Mouse (Mus musculus) heart, embryonic 11.5 days (tissue): Measurements from ENCODE around the gene Atad5. TPM values are rescaled to one million over a fixed set of nuclear protein-coding genes. Genes with fewer than 3 reads are reported as not detected.

Experiments used
- ATAC-seq: fragments of 200-750 bp; cut with Nextera tagmentation; replicated peaks from 2 replicates; pipeline ENCODE4 v1.8.0; 2017; ENCODE audit warnings: moderate library complexity; ENCODE audit not compliant: insufficient number of reproducible peaks, low FRiP score, low TSS enrichment
- H3K27ac ChIP-seq: fragments of 300-500 bp; sonication (generic); 2 replicates; pipeline ENCODE4 v1.5.1; 2014; ENCODE audit warnings: mild to moderate bottlenecking, low read depth, low read length
- H3K27me3 ChIP-seq: fragments of 300-500 bp; sonication (generic); 2 replicates; pipeline ENCODE4 v1.6.1; 2014; ENCODE audit warnings: mild to moderate bottlenecking, low read length, mixed read lengths; ENCODE audit not compliant: control insufficient read depth, insufficient read depth
- H3K36me3 ChIP-seq: fragments of 300-500 bp; sonication (generic); 2 replicates; pipeline ENCODE4 v1.6.1; 2014; ENCODE audit warnings: mild to moderate bottlenecking, low read length, moderate library complexity, mixed read lengths; ENCODE audit not compliant: control insufficient read depth, insufficient read depth
- H3K4me1 ChIP-seq: fragments of 300-500 bp; sonication (generic); 2 replicates; pipeline ENCODE4 v1.6.1; 2014; ENCODE audit warnings: low read length; ENCODE audit not compliant: control insufficient read depth, insufficient read depth
- H3K4me2 ChIP-seq: fragments of 300-500 bp; sonication (generic); 2 replicates; pipeline ENCODE4 v1.6.1; 2014; ENCODE audit warnings: mild to moderate bottlenecking, moderate library complexity
- H3K4me3 ChIP-seq: fragments of 300-500 bp; sonication (generic); 2 replicates; pipeline ENCODE4 v1.5.1; 2014; ENCODE audit warnings: low read depth, low read length
- H3K9ac ChIP-seq: fragments of 300-500 bp; sonication (generic); 2 replicates; pipeline ENCODE4 v1.6.1; 2014; ENCODE audit warnings: mild to moderate bottlenecking, low read depth, low read length, moderate library complexity
- H3K9me3 ChIP-seq: fragments of 300-500 bp; sonication (generic); replicated peaks from 2 replicates; pipeline ENCODE4 v1.6.1; 2016; ENCODE audit warnings: low read length; ENCODE audit not compliant: control insufficient read depth
- WGBS: fragments of 180-500 bp; shearing (Covaris S2); extraction: QIAGEN DNeasy Blood & Tissue Kit; methylation state at CpG from one replicate; pipeline ENCODE4 v1.1.7; 2014; ENCODE audit not compliant: insufficient replicate concordance; 5-methylcytosine and 5-hydroxymethylcytosine counted together
- polyA plus RNA-seq: library from polyadenylated mRNA; unstranded; fragments of >200 nt; fragmentation: Nextera tagmentation; extraction: Ambion mirVana; gene quantifications from 2 replicates; pipeline ENCODE4 v1.2.1, GENCODE M21; 2014

The Atad5 gene
- polyA plus RNA-seq, 1 experiment from 2014 or later, result 8.9 TPM

GRCm38 (mm10) chr11:80086844-80087243 is 2.4 kb upstream of the Atad5 start:
- Histone ChIP-seq H3K4me2 (no peak overlapping the region), H3K4me3 (no peak overlapping the region), H3K27me3 (no peaks in the 10 kb centered on the region), H3K36me3 (no peaks in the 10 kb centered on the region), H3K27ac (no peak overlapping the region), H3K9ac (no peak overlapping the region), H3K4me1 (no peaks in the 10 kb centered on the region; the same call in 1 of the 2 replicates), H3K9me3 (0 out of 2 replicates have a peak, but pooled peaks cover 3% of the 10 kb centered on the region)
- ATAC-seq, result no peak
- 9% methylated on average over 5 of the region's 5 CpGs for WGBS

- Histone ChIP-seq H3K9me3 (no peaks in the 10 kb centered on the region), H3K4me3 (peak overlapping the region; percentile 100), H3K27me3 (no peaks in the 10 kb centered on the region), H3K4me1 (no peaks in the 10 kb centered on the region; the same call in 1 of the 2 replicates), H3K36me3 (no peaks in the 10 kb centered on the region), H3K4me2 (peak overlapping the region; percentile 66), H3K9ac (peak overlapping the region; percentile 97), H3K27ac (peak overlapping the region; percentile 75; the same call in 1 of the 2 replicates)
- no peak for ATAC-seq
- WGBS, result 0% methylated on average over 14 of the region's 14 CpGs
Measured at GRCm38 (mm10) chr11:80089817-80090214, 616 bp downstream of the Atad5 start.

- no peak for ATAC-seq
- 58% methylated on average over 3 of the region's 3 CpGs for WGBS
- Histone ChIP-seq H3K4me2 (peak overlapping the region; percentile 66), H3K27ac (no peak overlapping the region), H3K4me1 (no peaks in the 10 kb centered on the region; the same call in 1 of the 2 replicates), H3K36me3 (no peaks in the 10 kb centered on the region), H3K27me3 (no peaks in the 10 kb centered on the region), H3K9ac (no peak overlapping the region), H3K9me3 (no peaks in the 10 kb centered on the region), H3K4me3 (peak overlapping the region; percentile 100)
Measured at GRCm38 (mm10) chr11:80090555-80091164, 1.5 kb downstream of the Atad5 start.

- no peaks in the 10 kb centered on the region for H3K9me3 ChIP-seq
- no peaks in the 10 kb centered on the region for H3K27me3 ChIP-seq
- 86% methylated on average over 3 of the region's 3 CpGs for WGBS
- H3K4me1 ChIP-seq, result no peaks in the 10 kb centered on the region
- H3K9ac ChIP-seq, result no peak overlapping the region
- ATAC-seq, result no peak
- H3K36me3 ChIP-seq, result peaks cover 8% of the 10 kb centered on the region; the same call in 1 of the 2 replicates
- no peak overlapping the region for H3K4me3 ChIP-seq
- no peak overlapping the region for H3K4me2 ChIP-seq
- H3K27ac ChIP-seq, result no peak overlapping the region
Measured at GRCm38 (mm10) chr11:80098444-80099056, 9.3 kb downstream of the Atad5 start.

- H3K9me3 ChIP-seq, result no peaks in the 10 kb centered on the region
- 72% methylated on average over 6 of the region's 6 CpGs for WGBS
- H3K4me3 ChIP-seq, result no peak overlapping the region
- no peaks in the 10 kb centered on the region for H3K27me3 ChIP-seq
- H3K9ac ChIP-seq, result no peak overlapping the region
- no peak overlapping the region for H3K4me2 ChIP-seq
- no peak overlapping the region for H3K27ac ChIP-seq
- ATAC-seq, result no peak
- peaks cover 6% of the 10 kb centered on the region; the same call in 1 of the 2 replicates for H3K36me3 ChIP-seq
- H3K4me1 ChIP-seq, result no peaks in the 10 kb centered on the region
Measured at GRCm38 (mm10) chr11:80101298-80101697, 12.1 kb downstream of the Atad5 start.

- 84% methylated on average over 1 of the region's 1 CpGs for WGBS
- Histone ChIP-seq H3K4me2 (no peak overlapping the region), H3K27me3 (no peaks in the 10 kb centered on the region), H3K27ac (no peak overlapping the region), H3K4me1 (no peaks in the 10 kb centered on the region), H3K36me3 (peaks cover 6% of the 10 kb centered on the region; the same call in 1 of the 2 replicates), H3K9me3 (no peaks in the 10 kb centered on the region), H3K9ac (no peak overlapping the region), H3K4me3 (no peak overlapping the region)
- no peak for ATAC-seq
Measured at GRCm38 (mm10) chr11:80104407-80104806, 15.2 kb downstream of the Atad5 start.

GRCm38 (mm10) chr11:80116411-80116810 is 27.2 kb downstream of the Atad5 start:
- Histone ChIP-seq H3K4me1 (no peaks in the 10 kb centered on the region), H3K27me3 (no peaks in the 10 kb centered on the region), H3K36me3 (peaks cover 21% of the 10 kb centered on the region), H3K9ac (no peak overlapping the region), H3K4me3 (no peak overlapping the region), H3K27ac (no peak overlapping the region), H3K4me2 (no peak overlapping the region), H3K9me3 (no peaks in the 10 kb centered on the region)
- 70% methylated on average over 1 of the region's 1 CpGs for WGBS
- ATAC-seq, result no peak

- 74% methylated on average over 1 of the region's 1 CpGs for WGBS
- Histone ChIP-seq H3K36me3 (peaks cover 19% of the 10 kb centered on the region), H3K4me3 (no peak overlapping the region), H3K27ac (no peak overlapping the region), H3K27me3 (no peaks in the 10 kb centered on the region), H3K9me3 (no peaks in the 10 kb centered on the region), H3K9ac (no peak overlapping the region), H3K4me1 (no peaks in the 10 kb centered on the region), H3K4me2 (no peak overlapping the region)
- no peak for ATAC-seq
Measured at GRCm38 (mm10) chr11:80132050-80132449, 42.9 kb downstream of the Atad5 start.

- Histone ChIP-seq H3K9ac (no peak overlapping the region), H3K27me3 (no peaks in the 10 kb centered on the region), H3K36me3 (peaks cover 20% of the 10 kb centered on the region), H3K9me3 (no peaks in the 10 kb centered on the region), H3K4me1 (no peaks in the 10 kb centered on the region), H3K4me3 (no peak overlapping the region), H3K27ac (no peak overlapping the region), H3K4me2 (no peak overlapping the region)
- WGBS, result 64% methylated on average over 4 of the region's 4 CpGs
- no peak for ATAC-seq
Measured at GRCm38 (mm10) chr11:80134744-80135143, 45.5 kb downstream of the Atad5 start.
